Mouse (Mus musculus) forebrain, embryonic 16.5 days (tissue): Measurements from ENCODE around the gene Ptprn2. TPM values are rescaled to one million over a fixed set of nuclear protein-coding genes. Genes with fewer than 3 reads are reported as not detected.
A peak's percentile ranks its signal among the peaks of the same experiment; 100 is the strongest.
"Not testable (repeated sequence)": the region's sequence is repeated elsewhere in the genome, so short reads cannot be mapped to it uniquely, and the experiment has no call there.

Experiments used
- ATAC-seq: fragments of 200-750 bp; cut with Nextera tagmentation; 2 replicates; pipeline ENCODE4 v1.8.0; 2017; ENCODE audit warnings: mild to moderate bottlenecking, moderate library complexity
- H3K27ac ChIP-seq: fragments of 300-500 bp; sonication (generic); 2 replicates; pipeline ENCODE4 v1.5.1; 2014; ENCODE audit warnings: low read length, control low read depth
- H3K27me3 ChIP-seq: fragments of 300-500 bp; sonication (generic); replicated peaks from 2 replicates; pipeline ENCODE4 v1.6.1; 2014; ENCODE audit warnings: low read length; ENCODE audit not compliant: control insufficient read depth, insufficient read depth
- H3K36me3 ChIP-seq: fragments of 300-500 bp; sonication (generic); 2 replicates; pipeline ENCODE4 v1.6.1; 2014; ENCODE audit not compliant: control insufficient read depth, insufficient read depth
- H3K4me1 ChIP-seq: fragments of 300-500 bp; sonication (generic); replicated peaks from 2 replicates; pipeline ENCODE4 v1.6.1; 2014; ENCODE audit warnings: low read length; ENCODE audit not compliant: control insufficient read depth, insufficient read depth
- H3K4me2 ChIP-seq: fragments of 300-500 bp; sonication (generic); 2 replicates; pipeline ENCODE4 v1.6.1; 2014; ENCODE audit warnings: mild to moderate bottlenecking, low read length, control low read depth
- H3K4me3 ChIP-seq: fragments of 300-500 bp; sonication (generic); replicated peaks from 2 replicates; pipeline ENCODE4 v1.5.1; 2014; ENCODE audit warnings: mild to moderate bottlenecking, low read length, control low read depth
- H3K9ac ChIP-seq: fragments of 300-500 bp; sonication (generic); replicated peaks from 2 replicates; pipeline ENCODE4 v1.6.1; 2014; ENCODE audit warnings: low read depth, low read length, control low read depth
- H3K9me3 ChIP-seq: fragments of 300-500 bp; sonication (generic); 2 replicates; pipeline ENCODE4 v1.6.1; 2016; ENCODE audit warnings: low read length; ENCODE audit not compliant: control insufficient read depth
- WGBS: fragments of 180-500 bp; shearing (Covaris S2); extraction: QIAGEN DNeasy Blood & Tissue Kit; methylation state at CpG from one replicate; pipeline ENCODE4 v1.1.7; 2014; 5-methylcytosine and 5-hydroxymethylcytosine counted together
- polyA plus RNA-seq: library from polyadenylated mRNA; unstranded; fragments of >200 nt; fragmentation: Nextera tagmentation; extraction: Ambion mirVana; gene quantifications from 2 replicates; pipeline ENCODE4 v1.2.1, GENCODE M21; 2015

The Ptprn2 gene
- polyA plus RNA-seq, 1 experiment from 2014 or later = 11.5 TPM

GRCm38 (mm10) chr12:116490575-116491356 is 5.2 kb downstream of the Ptprn2 start:
- no peak for ATAC-seq
- Histone ChIP-seq H3K9me3 (no peaks in the 10 kb centered on the region), H3K27me3 (0 out of 2 replicates have a peak, but pooled peaks cover 2% of the 10 kb centered on the region), H3K36me3 (no peaks in the 10 kb centered on the region), H3K9ac (no peak overlapping the region), H3K27ac (no peak overlapping the region), H3K4me1 (peaks cover 6% of the 10 kb centered on the region; the same call in 1 of the 2 replicates), H3K4me2 (no peak overlapping the region), H3K4me3 (no peak overlapping the region)
- 88% methylated on average over 5 of the region's 5 CpGs for WGBS

GRCm38 (mm10) chr12:116498666-116499065 is 13.1 kb downstream of the Ptprn2 start:
- no peak for ATAC-seq
- Histone ChIP-seq H3K36me3 (no peaks in the 10 kb centered on the region), H3K9me3 (no peaks in the 10 kb centered on the region), H3K4me3 (no peak overlapping the region), H3K4me1 (no peaks in the 10 kb centered on the region), H3K27me3 (no peaks in the 10 kb centered on the region), H3K9ac (no peak overlapping the region), H3K4me2 (no peak overlapping the region), H3K27ac (no peak overlapping the region)

- WGBS = 82% methylated on average over 11 of the region's 11 CpGs
- Histone ChIP-seq H3K36me3 (no peaks in the 10 kb centered on the region), H3K27ac (no peak overlapping the region), H3K4me1 (no peaks in the 10 kb centered on the region), H3K4me2 (no peak overlapping the region), H3K9ac (no peak overlapping the region), H3K27me3 (no peaks in the 10 kb centered on the region), H3K4me3 (no peak overlapping the region), H3K9me3 (no peaks in the 10 kb centered on the region)
- peak; percentile 58; the same call in 1 of the 2 replicates for ATAC-seq
These were observed 15.1 kb downstream of the Ptprn2 start for GRCm38 (mm10) chr12:116500652-116501051.

DNA sequence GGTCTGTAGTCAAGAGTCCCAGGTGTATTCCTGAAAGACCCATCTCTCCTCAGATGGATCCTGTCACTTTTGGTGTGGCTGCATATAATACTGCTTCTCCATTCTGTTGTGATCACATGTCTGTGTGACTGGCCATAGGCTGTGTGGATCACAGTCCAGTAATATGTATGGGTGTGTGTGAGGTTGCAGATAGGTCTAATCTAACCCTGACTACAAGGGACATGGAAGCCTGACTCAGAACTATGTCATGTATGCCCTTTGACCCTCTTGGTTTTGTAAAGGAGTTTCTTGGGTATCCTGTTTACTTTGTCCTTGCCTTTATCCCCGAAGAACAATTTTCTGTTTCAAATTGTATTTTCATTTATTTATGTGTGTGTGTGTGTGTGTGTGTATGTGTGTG is 27.0 kb downstream of the Ptprn2 start:
- H3K4me2 ChIP-seq = no peak overlapping the region
- H3K9me3 ChIP-seq = no peaks in the 10 kb centered on the region
- no peak overlapping the region for H3K9ac ChIP-seq
- no peak overlapping the region for H3K27ac ChIP-seq
- no peak for ATAC-seq
- H3K4me3 ChIP-seq = no peak overlapping the region
- no peaks in the 10 kb centered on the region for H3K4me1 ChIP-seq
- WGBS = 92% methylated on average over 1 of the region's 1 CpGs
- H3K27me3 ChIP-seq = no peaks in the 10 kb centered on the region
- no peaks in the 10 kb centered on the region for H3K36me3 ChIP-seq

DNA sequence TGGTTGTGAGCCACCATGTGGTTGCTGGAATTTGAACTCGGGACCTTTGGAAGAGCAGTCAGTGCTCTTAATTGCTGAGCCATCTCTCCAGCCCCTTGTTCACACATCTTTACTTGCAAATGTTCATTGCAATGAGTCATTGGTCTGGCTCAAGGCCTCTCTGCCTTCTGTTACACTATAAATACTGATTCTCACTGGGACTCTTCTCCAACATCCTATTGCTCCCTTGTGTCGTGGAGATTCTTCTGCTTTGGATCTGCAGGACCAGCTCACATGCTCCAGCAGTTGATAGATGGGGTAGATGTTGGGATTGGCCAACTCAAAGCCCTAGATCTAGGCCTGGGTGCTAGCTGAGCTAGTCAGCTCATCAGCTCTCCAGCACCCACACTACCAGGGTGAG is 28.3 kb downstream of the Ptprn2 start:
- H3K4me2 ChIP-seq, H3K27ac ChIP-seq, ATAC-seq, H3K36me3 ChIP-seq, H3K4me1 ChIP-seq, H3K4me3 ChIP-seq, H3K27me3 ChIP-seq, H3K9ac ChIP-seq, H3K9me3 ChIP-seq: not testable (repeated sequence)
- WGBS = 86% methylated on average over 2 of the region's 2 CpGs

GRCm38 (mm10) chr12:116515824-116516223 is 30.3 kb downstream of the Ptprn2 start:
- peak; percentile 75 for ATAC-seq
- H3K27me3 ChIP-seq = no peaks in the 10 kb centered on the region
- H3K4me2 ChIP-seq = no peak overlapping the region
- H3K9ac ChIP-seq = no peak overlapping the region
- H3K9me3 ChIP-seq = no peaks in the 10 kb centered on the region
- H3K4me3 ChIP-seq = no peak overlapping the region
- H3K4me1 ChIP-seq = no peaks in the 10 kb centered on the region
- H3K36me3 ChIP-seq = no peaks in the 10 kb centered on the region
- no peak overlapping the region for H3K27ac ChIP-seq

- Histone ChIP-seq H3K9me3 (no peaks in the 10 kb centered on the region), H3K4me1 (no peaks in the 10 kb centered on the region), H3K27me3 (no peaks in the 10 kb centered on the region), H3K36me3 (no peaks in the 10 kb centered on the region), H3K27ac (no peak overlapping the region), H3K4me3 (no peak overlapping the region), H3K4me2 (no peak overlapping the region), H3K9ac (no peak overlapping the region)
- no peak for ATAC-seq
- WGBS = 71% methylated on average over 4 of the region's 4 CpGs
These were observed 43.3 kb downstream of the Ptprn2 start for GRCm38 (mm10) chr12:116528861-116529260.

DNA sequence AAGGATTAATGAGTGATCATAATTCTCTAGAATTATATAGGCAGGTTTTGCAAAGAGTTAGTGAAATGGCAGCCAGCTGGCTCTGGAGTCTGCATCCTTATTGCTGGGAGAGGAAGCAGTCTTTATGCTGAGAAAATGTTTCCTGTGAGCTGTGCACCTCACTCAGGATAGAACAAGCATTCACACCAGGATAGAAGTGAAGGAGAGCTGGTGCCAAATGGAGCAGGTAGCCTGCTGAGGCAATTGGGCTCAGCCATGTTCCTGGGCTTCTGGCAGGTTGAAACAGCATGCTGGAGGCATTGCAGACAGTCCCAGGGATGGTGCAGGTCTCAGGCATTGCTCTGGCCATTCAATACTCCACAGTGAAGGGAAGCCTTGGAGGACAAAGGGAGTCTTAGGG is 47.8 kb downstream of the Ptprn2 start:
- no peak overlapping the region for H3K4me3 ChIP-seq
- no peak overlapping the region for H3K27ac ChIP-seq
- no peak overlapping the region for H3K4me2 ChIP-seq
- H3K27me3 ChIP-seq = no peaks in the 10 kb centered on the region
- ATAC-seq = no peak
- H3K9ac ChIP-seq = no peak overlapping the region
- no peaks in the 10 kb centered on the region for H3K9me3 ChIP-seq
- H3K36me3 ChIP-seq = no peaks in the 10 kb centered on the region
- H3K4me1 ChIP-seq = no peaks in the 10 kb centered on the region

- Histone ChIP-seq H3K27ac (no peak overlapping the region), H3K9ac (no peak overlapping the region), H3K36me3 (no peaks in the 10 kb centered on the region), H3K4me3 (no peak overlapping the region), H3K27me3 (no peaks in the 10 kb centered on the region), H3K4me1 (no peaks in the 10 kb centered on the region), H3K9me3 (no peaks in the 10 kb centered on the region), H3K4me2 (no peak overlapping the region)
- ATAC-seq = no peak
- 85% methylated on average over 1 of the region's 1 CpGs for WGBS
These were observed 53.8 kb downstream of the Ptprn2 start for GRCm38 (mm10) chr12:116539305-116539704.

DNA sequence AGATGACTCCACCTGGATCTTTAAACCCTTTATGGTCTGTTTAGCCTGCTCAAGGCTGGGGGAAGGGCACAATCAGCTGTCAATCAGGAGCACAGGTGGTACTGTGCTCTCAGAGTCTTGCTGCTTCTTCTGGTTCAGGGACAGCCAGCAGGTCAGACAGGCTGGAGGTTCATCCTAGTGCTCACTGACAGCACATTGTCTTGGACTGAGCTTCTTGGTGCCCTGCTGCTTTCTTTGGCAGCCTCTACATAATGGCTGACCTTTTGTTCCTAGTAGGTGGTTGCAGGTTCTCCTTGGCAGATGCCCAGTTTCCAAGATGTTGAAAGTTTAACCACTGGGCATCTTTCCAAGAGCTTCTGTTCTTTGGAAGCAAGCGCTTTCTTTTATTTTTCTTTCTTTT is 55.1 kb downstream of the Ptprn2 start:
- H3K4me3 ChIP-seq = no peak overlapping the region
- H3K9ac ChIP-seq = no peak overlapping the region
- WGBS = 50% methylated on average over 1 of the region's 1 CpGs
- H3K27me3 ChIP-seq = no peaks in the 10 kb centered on the region
- H3K9me3 ChIP-seq = no peaks in the 10 kb centered on the region
- H3K27ac ChIP-seq = no peak overlapping the region
- no peak overlapping the region for H3K4me2 ChIP-seq
- no peaks in the 10 kb centered on the region for H3K4me1 ChIP-seq
- H3K36me3 ChIP-seq = no peaks in the 10 kb centered on the region
- ATAC-seq = no peak
